Mouse (Mus musculus) kidney, embryonic 15.5 days (tissue): ENCODE measurements at regions not wholly inside any gene's neighbourhood (a gene's known extent, or its start where the extent isn't known, plus 50 kb on each side); places are given as distances from the start of the nearest gene placed in this dataset.
"Not testable (repeated sequence)": the region's sequence is repeated elsewhere in the genome, so short reads cannot be mapped to it uniquely, and the experiment has no call there.

Source experiments
- ATAC-seq: fragments of 200-750 bp; cut with Nextera tagmentation; replicated peaks from 2 replicates; pipeline ENCODE4 v1.8.0; 2017; ENCODE audit warnings: moderate TSS enrichment; ENCODE audit not compliant: low FRiP score
- H3K27ac ChIP-seq: fragments of 300-500 bp; sonication (generic); 2 replicates; pipeline ENCODE4 v1.5.1; 2015; ENCODE audit warnings: mild to moderate bottlenecking, inconsistent platforms
- H3K27me3 ChIP-seq: fragments of 300-500 bp; sonication (generic); 2 replicates; pipeline ENCODE4 v1.6.1; 2015; ENCODE audit warnings: inconsistent platforms
- H3K36me3 ChIP-seq: fragments of 300-500 bp; sonication (generic); 2 replicates; pipeline ENCODE4 v1.6.1; 2015; ENCODE audit warnings: inconsistent platforms
- H3K4me1 ChIP-seq: fragments of 300-500 bp; sonication (generic); 2 replicates; pipeline ENCODE4 v1.6.1; 2015; ENCODE audit warnings: inconsistent platforms
- H3K4me2 ChIP-seq: fragments of 300-500 bp; sonication (generic); 2 replicates; pipeline ENCODE4 v1.6.1; 2015; ENCODE audit warnings: moderate library complexity, mild to moderate bottlenecking, inconsistent platforms
- H3K4me3 ChIP-seq: fragments of 300-500 bp; sonication (generic); replicated peaks from 2 replicates; pipeline ENCODE4 v1.5.1; 2015; ENCODE audit warnings: mild to moderate bottlenecking, inconsistent platforms
- H3K9ac ChIP-seq: fragments of 300-500 bp; sonication (generic); 2 replicates; pipeline ENCODE4 v1.6.1; 2015; ENCODE audit warnings: mild to moderate bottlenecking, inconsistent platforms
- H3K9me3 ChIP-seq: fragments of 300-500 bp; sonication (generic); replicated peaks from 2 replicates; pipeline ENCODE4 v1.6.1; 2016; ENCODE audit warnings: inconsistent platforms
- whole genome bisulfite sequencing: fragments of 180-500 bp; shearing (Covaris S2); methylation state at CpG from one replicate; pipeline ENCODE4 v1.1.7; 2015; ENCODE audit warnings: mixed read lengths; 5-methylcytosine and 5-hydroxymethylcytosine counted together

DNA sequence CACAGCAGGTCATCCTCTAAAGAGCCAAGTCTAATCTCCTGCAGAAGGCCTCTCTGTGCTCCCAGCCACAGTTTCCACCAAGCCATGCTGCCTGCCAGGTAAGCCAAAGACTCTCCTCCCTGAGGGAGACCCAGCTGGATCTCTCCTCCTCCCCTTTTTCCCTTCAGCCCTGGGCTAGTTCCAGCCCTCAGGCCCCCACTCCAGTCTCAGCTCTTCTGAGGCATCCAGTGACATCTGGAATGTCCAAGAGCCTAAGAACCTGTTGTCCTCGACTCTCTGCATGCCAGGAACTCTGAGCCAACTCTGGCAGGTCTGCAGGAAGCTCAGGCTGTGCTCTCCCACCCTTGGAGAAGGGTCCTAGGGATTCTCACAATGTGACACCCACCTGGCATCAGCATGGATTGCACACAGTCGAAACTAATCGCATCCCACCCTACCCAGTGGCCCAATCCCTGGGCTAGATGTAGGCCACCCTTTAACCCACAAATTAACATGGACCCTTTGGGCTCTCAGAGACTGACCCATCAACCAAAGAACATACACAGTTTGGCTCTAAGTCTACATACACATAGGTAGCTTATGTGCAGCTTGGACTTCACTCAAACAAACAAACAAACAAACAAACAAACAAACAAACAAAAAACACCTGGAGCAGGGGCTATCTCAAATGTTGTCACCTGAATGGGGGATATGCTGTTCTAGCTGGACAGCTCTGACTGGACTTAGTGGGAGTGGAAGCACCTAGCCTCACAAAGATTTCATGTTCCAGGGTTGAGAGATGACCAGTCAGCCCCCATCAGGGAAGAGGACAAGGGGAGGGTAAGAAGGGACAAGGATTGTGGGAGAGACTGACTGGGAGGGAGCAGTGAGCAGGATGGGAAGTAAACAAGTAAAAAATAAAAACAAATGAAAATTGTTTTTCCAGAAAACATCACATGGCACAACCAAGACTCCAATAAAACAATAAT, 57.9 kb upstream of the Zfp709 start:
- not testable (repeated sequence) for H3K27ac ChIP-seq, H3K4me2 ChIP-seq, H3K36me3 ChIP-seq, H3K4me1 ChIP-seq, H3K9me3 ChIP-seq, H3K9ac ChIP-seq, H3K27me3 ChIP-seq, H3K4me3 ChIP-seq
- WGBS = 69% methylated on average over 3 of the region's 3 CpGs
- ATAC-seq = peak; percentile 50

DNA sequence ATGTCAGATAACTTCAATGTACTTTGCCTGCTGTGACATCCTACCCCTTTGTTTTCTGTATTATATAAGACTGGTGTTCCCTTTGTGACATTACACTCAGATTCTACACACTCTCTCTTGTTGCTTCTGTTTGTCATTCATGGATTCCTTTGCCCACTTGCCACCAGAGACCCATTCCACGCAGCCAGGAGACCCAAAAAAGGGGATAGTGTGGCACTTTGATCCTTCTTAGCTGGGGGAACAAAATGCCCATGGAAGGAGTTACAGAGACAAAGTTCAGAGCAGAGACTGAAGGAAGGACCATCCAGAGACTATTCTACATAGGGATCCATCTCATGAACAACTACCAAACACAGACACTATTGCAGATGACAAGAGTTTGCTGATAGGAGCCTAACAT, 59.1 kb upstream of the Zfp709 start:
- not testable (repeated sequence) for H3K9me3 ChIP-seq, H3K4me1 ChIP-seq, H3K4me3 ChIP-seq, H3K9ac ChIP-seq, H3K4me2 ChIP-seq, H3K27me3 ChIP-seq, ATAC-seq, H3K36me3 ChIP-seq, H3K27ac ChIP-seq
- WGBS = 60% methylated on average over 1 of the region's 1 CpGs

DNA sequence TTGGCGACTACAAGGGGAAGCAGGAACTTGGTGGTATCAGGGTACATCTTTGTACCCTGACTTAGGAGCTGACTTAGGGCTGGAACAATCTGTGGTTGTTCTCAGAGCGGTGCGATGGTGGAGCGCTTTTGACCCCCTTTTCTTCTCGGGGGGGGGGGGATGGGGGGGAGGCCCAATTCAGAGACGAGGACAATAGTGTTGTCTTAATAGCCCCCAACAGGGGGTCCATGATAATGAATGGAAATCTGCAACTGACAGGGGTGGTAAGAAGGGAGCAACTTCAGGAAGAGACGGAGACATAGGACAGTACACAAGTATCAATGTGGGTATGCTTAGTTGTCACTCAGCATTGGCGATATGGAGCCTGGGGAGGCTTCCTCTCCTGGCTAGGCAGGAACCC, 61.9 kb upstream of the Zfp709 start:
- WGBS = 88% methylated on average over 8 of the region's 8 CpGs
- not testable (repeated sequence) for H3K9me3 ChIP-seq, H3K27me3 ChIP-seq, H3K27ac ChIP-seq, H3K9ac ChIP-seq, H3K4me3 ChIP-seq, H3K4me2 ChIP-seq, H3K36me3 ChIP-seq, H3K4me1 ChIP-seq
- peak; percentile 55 for ATAC-seq

DNA sequence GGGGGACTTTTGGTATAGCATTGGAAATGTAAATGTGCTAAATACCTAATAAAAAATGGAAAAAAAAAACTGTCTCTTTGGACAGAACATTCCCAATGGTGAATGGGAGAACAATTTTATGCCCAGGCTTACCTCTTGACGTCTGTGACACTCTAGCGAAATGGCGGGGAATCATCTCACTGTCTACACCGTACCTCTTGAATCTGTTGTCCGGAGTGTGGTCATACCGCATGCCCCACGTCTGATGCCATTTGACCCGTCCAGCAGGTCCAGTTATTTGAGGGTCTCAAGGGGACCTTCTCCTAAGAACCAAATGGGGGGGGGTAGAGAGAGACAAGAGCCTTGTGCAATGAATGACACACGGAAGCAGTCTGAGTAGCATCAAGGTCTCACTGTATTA, 62.4 kb upstream of the Zfp709 start:
- peak; percentile 56 for ATAC-seq
- H3K4me2 ChIP-seq, H3K9ac ChIP-seq, H3K4me3 ChIP-seq, H3K27me3 ChIP-seq, H3K4me1 ChIP-seq, H3K36me3 ChIP-seq, H3K27ac ChIP-seq, H3K9me3 ChIP-seq: not testable (repeated sequence)
- 90% methylated on average over 9 of the region's 9 CpGs for WGBS

DNA sequence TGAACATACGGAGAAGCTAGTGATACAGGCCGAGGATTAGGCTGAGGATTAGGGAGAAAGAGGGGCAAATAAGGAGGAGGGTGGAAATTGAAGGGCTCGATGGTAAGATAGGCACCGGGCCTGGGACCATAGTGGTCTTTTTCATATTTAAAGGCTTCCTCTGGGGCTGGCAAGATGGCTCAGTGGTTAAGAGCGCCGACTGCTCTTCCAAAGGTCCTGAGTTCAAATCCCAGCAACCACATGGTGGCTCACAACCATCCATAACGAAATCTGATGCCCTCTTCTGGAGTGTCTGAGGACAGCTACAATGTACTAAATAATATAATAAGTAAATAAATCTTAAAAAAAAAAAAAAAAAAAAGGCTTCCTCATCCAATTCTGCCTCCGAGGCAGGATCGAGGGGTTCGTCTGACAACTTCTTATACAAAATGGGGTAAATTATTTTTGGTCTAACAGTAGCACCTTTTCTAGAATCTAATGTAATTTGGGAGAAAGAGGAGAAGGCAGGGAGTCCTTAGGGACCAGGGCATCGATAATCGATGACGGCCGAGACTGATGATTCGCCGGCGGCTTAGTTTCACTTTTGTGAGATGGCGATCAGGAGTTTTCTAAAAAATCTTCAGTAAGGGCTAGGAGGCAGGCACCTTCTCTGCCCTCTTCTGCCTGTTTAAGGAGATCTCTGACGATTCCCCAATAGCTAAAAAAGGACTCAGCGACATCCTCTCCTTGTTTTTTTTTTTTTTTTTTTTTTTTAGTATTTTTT, 65.4 kb upstream of the Zfp709 start:
- not testable (repeated sequence) for H3K4me1 ChIP-seq, H3K4me2 ChIP-seq, H3K27ac ChIP-seq, H3K4me3 ChIP-seq, ATAC-seq, H3K9ac ChIP-seq, H3K36me3 ChIP-seq, H3K27me3 ChIP-seq, H3K9me3 ChIP-seq
- WGBS = 91% methylated on average over 20 of the region's 20 CpGs

DNA sequence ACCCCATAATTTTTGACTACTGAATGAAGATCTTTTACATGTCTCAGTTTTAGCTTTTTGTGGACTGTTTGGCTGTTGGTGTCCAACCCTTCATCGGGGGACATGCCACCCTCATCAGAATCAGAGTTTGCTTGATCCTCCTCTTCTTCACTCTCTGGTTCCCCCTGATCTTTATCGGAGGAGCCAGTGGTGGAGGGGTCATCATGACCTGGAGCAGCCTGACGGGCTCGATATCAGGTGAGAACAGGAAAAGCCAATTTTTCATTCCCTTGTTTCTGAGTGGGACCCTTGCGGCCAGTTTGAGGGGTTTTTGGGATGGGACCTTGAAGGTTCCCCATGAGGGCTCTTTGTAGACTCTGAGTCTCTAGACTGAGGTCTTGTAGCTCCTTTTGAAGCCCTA, 66.0 kb upstream of the Zfp709 start:
- not testable (repeated sequence) for H3K27ac ChIP-seq, H3K9me3 ChIP-seq, H3K4me1 ChIP-seq, H3K4me2 ChIP-seq, H3K27me3 ChIP-seq, H3K36me3 ChIP-seq, H3K4me3 ChIP-seq, ATAC-seq, H3K9ac ChIP-seq
- 95% methylated on average over 5 of the region's 5 CpGs for WGBS

DNA sequence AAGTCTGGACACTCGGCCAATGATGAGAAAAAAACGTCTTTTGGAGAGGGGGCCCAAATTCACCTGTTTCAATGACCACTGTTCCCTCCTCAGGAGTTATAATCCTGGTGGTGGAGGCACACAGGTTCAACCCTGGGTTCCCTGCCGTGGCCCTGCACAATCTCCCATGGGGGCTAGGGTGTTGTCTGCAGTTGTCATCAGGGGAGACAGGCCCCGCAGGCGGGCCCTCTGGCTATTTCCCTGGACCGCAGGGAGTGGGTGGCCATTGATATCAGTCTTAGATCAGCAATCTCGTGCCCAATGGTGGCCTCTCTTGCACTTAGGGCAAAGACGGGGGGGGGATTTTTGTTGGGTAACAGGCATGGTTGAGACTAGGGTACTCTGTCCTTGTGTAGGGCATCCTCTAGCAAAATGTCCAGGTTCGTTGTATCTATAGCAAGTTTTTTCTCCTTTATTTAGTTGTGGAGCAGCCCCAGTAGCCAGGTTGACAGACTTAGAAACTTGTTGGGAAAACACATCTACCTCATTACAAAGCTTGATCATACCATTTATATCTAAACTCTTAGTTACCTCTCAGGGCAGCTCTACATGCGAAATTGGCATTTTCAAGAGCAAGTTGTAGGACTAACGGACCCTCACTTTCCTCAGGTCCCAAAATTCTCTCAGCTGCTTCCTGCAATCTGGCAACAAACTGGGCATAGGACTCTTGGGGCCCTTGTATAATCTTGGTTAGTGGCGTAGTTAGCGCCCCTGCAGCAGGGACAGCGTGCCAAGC, 66.9 kb upstream of the Zfp709 start:
- not testable (repeated sequence) for H3K9me3 ChIP-seq, H3K4me1 ChIP-seq, H3K27ac ChIP-seq, H3K9ac ChIP-seq, H3K4me3 ChIP-seq, H3K36me3 ChIP-seq, H3K4me2 ChIP-seq, H3K27me3 ChIP-seq, ATAC-seq
- WGBS = 89% methylated on average over 14 of the region's 14 CpGs

DNA sequence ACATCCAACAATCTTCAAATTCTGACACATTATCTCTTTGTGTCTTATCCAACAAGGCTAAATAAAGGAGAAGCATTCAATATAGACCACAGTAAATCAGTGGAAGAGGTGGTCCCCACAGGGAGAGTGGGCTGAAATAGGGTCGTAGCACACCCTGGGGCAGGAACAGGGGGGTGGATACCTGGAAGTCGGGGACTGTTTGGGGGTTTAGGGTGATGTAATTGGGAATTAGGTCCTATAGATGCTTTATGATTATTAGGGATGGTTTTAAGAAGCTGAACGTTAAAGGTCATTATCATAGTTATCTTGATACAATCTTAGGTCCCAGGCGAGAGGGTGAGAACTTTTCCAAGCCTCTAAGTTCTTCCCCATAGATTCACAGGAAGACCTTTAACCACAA, 67.9 kb upstream of the Zfp709 start:
- WGBS = 78% methylated on average over 4 of the region's 4 CpGs
- not testable (repeated sequence) for ATAC-seq, H3K4me2 ChIP-seq

DNA sequence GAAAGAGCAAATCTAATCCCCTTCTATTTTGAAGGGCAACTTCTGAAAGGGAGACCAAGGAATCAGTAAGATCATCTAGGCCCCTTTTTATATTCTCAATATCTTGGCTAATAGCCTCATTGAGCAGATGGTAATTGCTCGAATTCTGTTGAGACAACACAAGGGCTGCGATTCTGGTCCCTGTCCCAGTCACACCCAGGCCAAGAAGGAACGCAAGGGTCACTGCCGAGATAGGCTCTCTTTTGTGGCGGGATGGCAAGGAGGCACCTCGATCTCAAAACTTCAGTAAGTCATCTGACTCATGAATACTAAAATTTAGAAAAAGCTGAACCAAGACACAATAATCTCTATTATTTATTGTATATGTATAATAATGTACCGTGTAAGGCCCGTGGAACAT, 68.6 kb upstream of the Zfp709 start:
- WGBS = 92% methylated on average over 8 of the region's 8 CpGs
- not testable (repeated sequence) for ATAC-seq

More for the DNA sequence above, 67.9 kb upstream of the Zfp709 start:
- H3K9me3 ChIP-seq, H3K4me3 ChIP-seq, H3K36me3 ChIP-seq, H3K27me3 ChIP-seq, H3K4me1 ChIP-seq, H3K27ac ChIP-seq, H3K9ac ChIP-seq: not testable (repeated sequence)

DNA sequence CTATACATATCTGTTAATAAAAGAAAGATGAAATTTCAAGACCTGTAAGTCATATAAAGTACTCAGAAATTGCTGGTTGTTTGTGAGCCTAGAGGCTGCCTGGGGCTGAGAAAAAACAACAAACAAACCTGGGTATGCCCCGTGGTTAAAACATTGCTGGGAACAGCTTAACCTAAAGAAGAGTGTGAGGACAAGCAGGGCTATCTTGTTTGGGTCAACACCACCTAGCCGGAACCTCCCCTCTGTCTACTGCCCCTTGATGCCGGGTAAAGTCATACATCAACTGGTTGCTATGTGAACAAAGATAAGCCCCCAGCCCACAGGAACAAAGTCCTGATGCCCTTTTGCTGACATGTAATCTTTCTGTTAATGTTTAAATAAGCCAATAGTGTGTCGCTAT, 74.0 kb upstream of the Zfp709 start:
- H3K27ac ChIP-seq, H3K9me3 ChIP-seq, H3K4me3 ChIP-seq, H3K27me3 ChIP-seq, H3K36me3 ChIP-seq, H3K4me1 ChIP-seq, ATAC-seq, H3K4me2 ChIP-seq, H3K9ac ChIP-seq: not testable (repeated sequence)
- 63% methylated on average over 3 of the region's 4 CpGs for WGBS

More for the DNA sequence above, 68.6 kb upstream of the Zfp709 start:
- H3K9ac ChIP-seq, H3K9me3 ChIP-seq, H3K36me3 ChIP-seq, H3K27me3 ChIP-seq, H3K27ac ChIP-seq, H3K4me3 ChIP-seq, H3K4me2 ChIP-seq, H3K4me1 ChIP-seq: not testable (repeated sequence)

DNA sequence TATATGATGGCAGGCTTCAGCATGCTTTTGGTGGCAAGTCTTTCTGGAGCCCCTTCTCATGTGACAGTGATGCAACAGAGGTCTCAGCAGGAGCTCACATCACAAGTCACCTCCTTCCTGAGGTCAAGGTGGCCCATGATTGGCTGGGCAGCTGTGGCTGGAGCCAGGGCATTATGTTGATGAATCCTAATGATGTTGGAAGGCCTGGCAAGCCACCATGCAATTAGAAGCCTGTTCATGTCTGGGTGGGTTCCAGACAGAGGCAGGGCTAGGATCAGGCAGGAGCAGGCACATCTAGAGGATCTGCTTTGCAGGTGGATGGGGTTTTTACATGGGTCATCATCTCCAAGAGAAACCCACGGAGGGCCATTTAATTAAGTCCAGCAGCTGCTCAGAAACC, 77.2 kb upstream of the Zfp709 start:
- not testable (repeated sequence) for H3K27ac ChIP-seq, H3K4me3 ChIP-seq, H3K4me1 ChIP-seq, H3K27me3 ChIP-seq, H3K36me3 ChIP-seq, H3K9ac ChIP-seq, H3K4me2 ChIP-seq, H3K9me3 ChIP-seq, ATAC-seq
- 71% methylated on average over 1 of the region's 1 CpGs for WGBS

DNA sequence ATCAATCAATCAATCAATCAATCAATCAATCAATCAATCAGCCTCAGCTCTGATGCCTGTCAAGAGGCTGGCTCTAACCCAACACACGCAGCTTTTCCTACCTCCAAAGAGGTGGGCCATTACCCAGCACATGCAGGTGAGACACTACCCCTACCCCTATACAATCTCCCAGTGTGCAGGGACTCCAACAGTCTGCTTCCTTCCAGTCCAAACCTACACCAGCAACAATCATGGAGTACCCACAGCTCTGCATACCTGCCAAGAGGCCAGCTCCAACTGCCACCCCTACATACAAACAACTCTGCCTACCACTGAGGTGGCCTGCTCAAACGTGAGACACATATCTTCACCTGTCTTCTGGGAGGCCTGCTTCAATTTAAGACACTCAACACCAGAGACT, 76.7 kb upstream of the Fcho1 start:
- not testable (repeated sequence) for H3K9ac ChIP-seq, H3K4me1 ChIP-seq, H3K27me3 ChIP-seq, H3K27ac ChIP-seq, H3K4me3 ChIP-seq, H3K4me2 ChIP-seq, H3K9me3 ChIP-seq, H3K36me3 ChIP-seq
- peak; percentile 73 for ATAC-seq
- 73% methylated on average over 2 of the region's 2 CpGs for WGBS
